Mouse (Mus musculus) common myeloid progenitor, adult 5-6 weeks (primary cell): ENCODE results near the gene Gucy2c. TPM values are rescaled to one million over a fixed set of nuclear protein-coding genes. Genes with fewer than 3 reads are reported as not detected.

Source experiments
- ATAC-seq: replicated peaks from 2 replicates; pipeline ENCODE4 v1.8.0; 2016; ENCODE audit warnings: low read depth, mild to moderate bottlenecking, moderate TSS enrichment, inconsistent platforms; ENCODE audit not compliant: poor library complexity, severe bottlenecking
- total RNA-seq: library from RNA; stranded (forward); fragments of 200-1000, 187-1606 nt; gene quantifications from 2 replicates; pipeline ENCODE4 v1.2.3, GENCODE M21; 2017

Gucy2c gene
- total RNA-seq, 1 experiment from 2014 or later = 0.37 TPM

DNA sequence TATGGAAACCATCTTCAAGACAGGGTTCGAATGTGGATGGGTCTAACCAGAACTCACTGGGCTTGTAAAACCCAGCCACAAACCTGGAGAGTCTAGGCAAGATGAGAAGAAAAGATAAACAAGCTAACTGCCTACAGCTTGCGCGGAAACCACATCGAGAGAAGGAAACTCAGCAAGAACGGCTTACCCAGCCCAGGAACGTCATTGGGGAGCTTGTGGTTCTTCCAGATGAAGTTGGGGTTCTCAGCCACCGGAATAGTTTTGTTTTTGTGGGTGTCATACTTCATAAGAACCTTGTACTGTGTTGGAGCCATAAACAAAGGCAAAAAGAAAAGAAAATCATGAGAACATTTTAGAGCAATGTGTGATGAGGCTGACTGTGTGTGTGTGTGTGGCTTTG, 37.8 kb downstream of the Gucy2c start:
- peak; percentile 56 for ATAC-seq

DNA sequence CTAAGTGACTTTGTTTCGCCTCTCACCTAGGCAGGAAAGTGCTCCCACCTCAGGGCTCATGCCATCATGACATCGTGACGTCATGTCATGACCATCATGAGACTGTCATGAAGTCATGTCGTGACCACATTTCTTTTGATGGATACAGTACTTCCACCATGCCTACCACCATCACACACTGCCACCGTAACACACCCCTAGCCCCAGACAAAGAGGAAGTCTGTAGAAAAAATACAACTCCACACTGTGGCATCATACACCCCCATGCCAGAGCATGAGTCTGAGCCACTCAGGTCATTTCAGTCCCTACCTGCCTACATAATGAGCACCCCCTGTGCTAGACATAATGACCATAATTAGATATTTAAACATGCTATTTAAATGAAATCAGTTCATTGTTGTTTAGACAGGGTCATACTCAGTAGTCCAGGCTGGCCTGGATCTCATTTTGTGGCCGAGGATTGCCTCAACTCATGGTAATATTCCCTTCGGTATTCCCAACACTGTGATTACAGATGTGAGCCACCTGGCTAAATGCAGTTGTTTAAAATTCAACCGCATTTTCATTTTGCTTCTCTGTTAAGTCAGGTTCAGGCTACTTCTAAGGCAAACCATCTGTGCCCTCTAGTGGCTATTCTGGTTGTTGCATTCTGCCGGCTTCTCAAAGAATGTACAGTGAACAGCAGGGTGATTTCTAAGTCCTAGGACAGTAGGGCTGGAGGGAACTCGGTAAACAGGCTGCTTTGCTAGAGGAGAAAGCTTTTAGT, 39.0 kb downstream of the Gucy2c start:
- ATAC-seq = peak; percentile 82

DNA sequence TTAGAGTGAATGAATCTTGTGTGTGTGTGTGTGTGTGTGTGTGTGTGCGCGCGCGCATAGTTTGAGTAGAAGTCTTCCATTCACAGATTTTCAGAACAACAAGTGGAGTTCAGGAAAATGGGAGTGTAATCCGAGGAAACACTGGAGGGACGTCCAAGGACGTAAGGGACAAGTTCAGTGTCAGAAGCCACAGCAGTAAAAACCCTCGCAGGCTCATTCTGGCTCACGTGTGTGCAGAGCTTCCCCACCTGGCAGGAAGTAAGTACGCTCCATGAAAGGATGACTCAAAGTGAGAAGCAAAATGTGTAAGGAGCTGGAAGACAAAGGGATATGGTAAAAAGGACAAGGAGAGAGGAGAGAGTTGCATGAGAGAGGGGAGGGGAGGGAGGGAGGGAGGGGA, 40.3 kb downstream of the Gucy2c start:
- ATAC-seq = no peak

DNA sequence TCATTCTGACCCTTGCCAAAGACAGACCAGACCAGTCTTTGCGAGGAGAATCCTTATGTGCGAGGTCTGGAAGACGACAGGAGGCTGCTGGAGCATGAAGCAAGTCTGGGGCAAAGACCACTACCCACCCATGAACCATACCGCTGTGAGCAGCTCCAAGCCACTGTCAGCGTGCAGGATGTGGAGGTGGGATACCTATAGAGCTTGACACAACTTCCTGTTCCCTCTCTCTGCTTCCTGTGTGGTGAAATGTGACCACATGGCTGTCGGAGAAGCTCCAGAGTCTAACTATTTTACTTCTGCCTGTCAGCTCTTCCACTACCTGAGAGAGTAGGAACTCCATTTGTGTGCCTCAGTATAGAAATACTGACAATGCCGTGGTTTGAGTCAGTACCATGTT, 45.8 kb downstream of the Gucy2c start:
- ATAC-seq = peak; percentile 94

DNA sequence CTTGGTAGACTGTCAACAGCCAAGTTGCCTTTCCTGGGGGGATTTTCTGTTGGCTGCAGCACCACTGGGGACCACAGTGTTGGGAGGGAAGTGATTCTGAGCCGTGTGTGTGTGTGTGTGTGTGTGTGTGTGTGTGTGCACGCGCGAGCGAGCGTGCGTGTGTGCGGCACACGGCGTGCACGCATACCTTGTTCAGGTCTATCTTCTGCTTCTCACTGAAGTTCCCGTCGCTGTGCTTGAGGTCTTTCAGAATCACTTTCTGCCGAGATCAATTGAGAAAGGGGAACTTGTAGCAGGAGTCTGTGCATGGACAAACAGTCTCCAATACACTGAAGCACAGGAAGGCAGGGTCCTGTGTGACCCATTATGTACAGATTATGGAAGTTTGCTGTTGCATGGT, 53.4 kb downstream of the Gucy2c start:
- ATAC-seq = peak; percentile 84

DNA sequence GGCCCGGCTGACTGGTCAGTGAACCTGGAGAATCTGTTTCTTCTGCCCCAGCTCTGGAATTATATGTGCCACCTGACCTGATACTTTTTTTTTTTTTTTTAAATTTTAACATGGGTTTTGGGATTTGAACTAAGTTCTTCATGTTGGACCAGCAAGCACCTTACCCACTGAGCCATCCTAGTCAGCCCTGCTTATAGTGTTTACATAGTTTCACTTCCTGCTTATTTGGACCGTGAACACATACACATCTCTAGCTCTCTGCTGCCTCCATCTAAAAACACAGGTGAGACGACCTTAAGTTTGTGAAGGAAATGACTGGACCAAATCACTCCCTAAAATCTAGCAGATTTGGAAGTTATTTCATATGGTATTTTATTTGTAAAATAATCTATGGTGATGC, 58.4 kb downstream of the Gucy2c start:
- ATAC-seq = no peak

DNA sequence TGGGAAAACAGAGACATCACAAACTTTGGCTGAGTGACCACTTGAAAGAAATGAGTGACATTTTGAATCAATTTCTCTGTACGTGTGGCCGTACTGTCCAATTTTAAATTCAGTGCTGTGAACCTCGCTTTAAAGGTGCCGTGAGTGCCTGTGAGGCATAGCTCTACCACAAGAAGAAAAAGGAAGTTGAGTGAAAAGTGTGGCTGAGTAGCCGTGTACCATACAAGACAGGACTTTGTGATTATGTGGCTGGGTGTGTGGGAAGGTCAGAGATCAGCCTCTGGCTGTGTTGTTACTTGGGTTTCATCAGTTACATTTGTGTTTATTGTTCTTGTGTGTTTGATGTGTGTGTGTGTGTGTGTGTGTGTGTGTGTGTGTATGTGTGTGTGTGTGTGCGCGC, 59.0 kb downstream of the Gucy2c start:
- ATAC-seq = peak; percentile 50

DNA sequence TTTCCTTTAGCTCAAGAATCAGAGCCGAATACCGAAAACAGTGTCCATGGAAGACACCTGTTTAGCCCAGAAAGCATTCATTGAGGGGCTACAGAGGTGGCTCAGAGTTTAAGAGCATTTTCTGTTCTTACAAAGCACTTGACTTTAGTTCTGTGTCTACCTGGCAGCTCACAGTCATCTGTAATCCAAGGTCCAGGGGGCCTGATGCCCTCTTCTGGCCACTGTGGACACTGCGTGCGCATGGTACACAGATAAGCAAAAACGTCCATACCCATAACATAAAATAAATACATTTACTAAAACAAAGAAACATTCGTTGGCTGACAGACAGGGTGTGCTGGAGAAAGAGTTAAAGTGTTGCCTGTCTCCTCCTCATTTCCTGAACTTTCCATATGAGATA, 59.6 kb downstream of the Gucy2c start:
- peak; percentile 75 for ATAC-seq

DNA sequence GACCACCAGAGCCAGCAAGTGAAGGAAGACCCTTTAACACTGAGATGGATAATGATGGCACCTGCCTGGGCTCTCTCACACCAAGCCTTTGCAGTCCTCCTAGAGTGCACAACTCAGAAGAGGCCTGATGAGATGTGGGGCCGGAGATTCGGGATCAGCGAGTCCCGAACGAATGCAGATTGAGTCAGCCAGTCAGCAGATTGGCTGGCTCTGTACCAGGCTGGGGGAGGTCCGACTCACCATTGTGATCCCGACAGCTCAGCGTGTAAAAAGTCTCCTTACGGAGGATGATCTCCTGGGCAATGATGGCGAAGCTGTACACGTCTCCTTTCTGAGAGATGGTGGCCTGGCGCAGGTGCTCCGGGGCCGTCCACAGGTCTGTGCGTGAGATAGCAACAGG, 61.1 kb downstream of the Gucy2c start:
- ATAC-seq = no peak

DNA sequence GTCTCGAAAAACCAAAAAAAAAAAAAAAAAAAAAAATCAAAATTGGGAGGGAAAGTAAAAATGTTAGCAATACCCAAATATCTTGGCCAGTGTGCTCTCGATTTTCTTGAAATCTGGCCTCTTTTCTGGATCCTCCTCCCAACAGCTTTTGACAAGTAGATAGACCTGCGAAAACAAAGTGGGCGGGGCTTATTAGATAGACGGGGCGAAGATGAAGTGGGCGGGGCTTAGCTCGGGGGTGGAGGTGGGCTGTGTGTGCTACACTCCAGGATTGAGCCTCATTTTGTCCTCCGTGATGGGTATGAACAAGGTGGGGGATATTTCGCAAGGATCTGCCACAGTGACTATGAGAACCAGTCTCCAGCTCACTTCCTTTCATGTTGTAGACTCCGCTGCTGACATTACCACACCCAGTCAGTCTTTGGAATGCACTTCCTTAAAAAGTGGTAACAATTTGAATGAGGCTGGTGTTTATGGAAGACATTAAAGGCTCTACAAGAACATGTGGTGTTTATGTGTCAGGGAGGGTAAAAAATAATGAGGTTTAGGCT, 65.6 kb downstream of the Gucy2c start:
- peak; percentile 78 for ATAC-seq

DNA sequence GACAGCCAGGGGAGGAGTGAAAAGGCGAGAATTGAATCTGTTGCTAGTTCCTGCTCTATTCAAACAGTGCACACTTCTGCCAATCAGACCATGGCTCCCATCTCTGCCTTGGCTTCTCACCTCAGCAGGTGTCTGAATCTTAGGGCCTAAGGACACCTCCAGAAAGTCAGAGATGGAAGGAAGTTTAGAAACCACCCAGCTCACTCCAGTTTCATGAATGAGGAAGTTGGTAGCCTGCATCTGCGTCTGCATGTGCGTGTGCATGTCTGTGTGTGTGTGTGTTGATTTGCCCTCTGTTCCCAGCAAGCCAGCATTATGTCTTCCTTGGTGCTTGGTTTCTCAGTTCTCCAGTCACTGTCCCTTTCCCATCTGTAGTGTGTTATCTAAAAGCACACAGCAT, 67.5 kb downstream of the Gucy2c start:
- peak; percentile 57 for ATAC-seq

DNA sequence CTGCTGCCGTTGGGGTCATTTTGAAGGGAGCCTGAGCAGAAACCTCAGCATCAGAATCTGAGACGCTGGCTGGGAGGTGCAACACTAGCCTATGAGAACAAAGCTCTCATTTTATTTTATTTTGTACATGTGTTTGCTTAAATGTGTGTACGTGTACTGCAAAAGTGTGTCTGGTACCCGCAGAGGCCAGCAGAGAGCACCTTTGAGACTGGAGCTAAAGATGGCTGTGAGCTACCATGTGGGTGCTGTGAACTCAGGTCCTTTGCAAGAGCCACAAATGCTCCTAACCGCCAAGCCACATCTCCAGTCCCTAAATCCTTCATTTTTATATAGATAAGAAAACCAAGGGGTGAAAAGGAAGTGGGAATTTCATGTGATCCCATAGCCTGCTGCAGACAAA, 71.2 kb downstream of the Gucy2c start:
- no peak for ATAC-seq

DNA sequence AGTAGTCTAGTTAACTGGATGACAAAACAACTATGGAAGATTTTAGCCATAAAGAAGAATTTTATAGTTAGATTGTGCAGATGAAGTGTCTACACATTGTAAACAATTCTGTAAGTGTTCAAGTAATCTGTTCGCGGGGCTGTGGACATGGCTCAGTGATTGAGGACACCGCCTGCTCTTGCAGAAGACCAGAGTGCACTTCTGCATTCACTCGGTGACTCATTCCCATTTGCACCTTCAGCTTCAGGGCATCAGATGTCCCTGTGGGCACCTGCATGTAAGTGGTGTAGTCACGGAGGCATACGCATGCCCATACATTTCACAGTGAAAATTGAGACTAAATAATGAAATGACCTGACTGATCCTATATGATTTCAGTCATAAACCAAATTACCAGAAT, 73.0 kb downstream of the Gucy2c start:
- ATAC-seq = no peak

DNA sequence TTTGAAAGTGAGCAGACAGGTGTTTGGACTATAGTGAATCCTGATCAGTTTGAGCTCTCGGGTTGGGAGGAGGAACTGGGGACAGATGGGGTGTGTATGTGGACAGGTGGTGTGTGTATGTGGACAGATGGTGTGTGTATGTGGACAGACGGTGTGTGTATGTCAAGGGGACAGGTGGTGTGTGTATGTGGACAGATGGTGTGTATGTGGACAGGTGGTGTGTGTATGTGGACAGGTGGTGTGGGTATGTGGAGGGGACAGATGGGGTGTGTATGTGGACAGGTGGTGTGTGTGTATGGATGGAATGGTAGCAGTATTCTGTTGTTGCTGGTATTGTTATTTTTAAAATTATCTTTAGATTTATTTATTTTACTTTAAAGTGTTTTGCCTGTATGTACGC, 79.7 kb downstream of the Gucy2c start:
- ATAC-seq = no peak

DNA sequence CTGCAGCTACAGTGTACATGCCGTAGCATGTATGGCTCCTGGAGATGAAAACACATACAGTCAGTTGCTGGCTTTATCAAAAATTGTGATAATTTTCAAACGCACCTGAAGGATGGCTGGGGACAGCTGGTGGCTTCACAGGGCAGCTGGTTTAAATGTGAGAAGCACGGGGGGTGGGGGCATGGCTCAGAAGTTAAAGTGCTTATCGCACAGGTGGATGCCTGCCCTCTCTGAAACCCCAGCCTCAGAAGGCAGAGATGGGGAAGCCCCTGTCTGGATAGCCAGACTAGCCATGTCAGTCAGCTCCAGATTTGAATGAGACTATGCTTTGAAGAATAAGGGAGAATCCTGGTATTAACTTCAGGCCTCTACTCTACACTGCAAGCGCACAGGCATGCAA, 80.4 kb downstream of the Gucy2c start:
- no peak for ATAC-seq

DNA sequence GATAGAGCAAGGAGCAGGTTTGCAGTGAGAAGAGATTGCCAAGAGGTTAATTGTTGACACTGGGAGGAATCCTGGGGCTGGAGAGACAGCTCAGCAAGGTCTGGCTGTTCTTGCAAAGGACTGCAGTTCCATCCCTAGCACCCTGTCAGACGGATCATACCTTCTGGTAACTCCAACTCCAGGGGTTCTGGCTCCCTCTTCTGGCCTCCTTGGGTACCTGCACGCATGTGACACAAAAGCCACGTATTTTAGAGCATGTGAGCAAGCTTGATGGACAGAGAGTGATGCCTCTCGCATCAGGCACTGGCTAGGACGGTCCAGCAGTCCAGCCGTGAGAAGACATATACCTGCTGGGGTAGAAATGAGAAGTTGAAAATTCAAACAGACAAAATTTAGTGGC, 90.3 kb downstream of the Gucy2c start:
- ATAC-seq = no peak

DNA sequence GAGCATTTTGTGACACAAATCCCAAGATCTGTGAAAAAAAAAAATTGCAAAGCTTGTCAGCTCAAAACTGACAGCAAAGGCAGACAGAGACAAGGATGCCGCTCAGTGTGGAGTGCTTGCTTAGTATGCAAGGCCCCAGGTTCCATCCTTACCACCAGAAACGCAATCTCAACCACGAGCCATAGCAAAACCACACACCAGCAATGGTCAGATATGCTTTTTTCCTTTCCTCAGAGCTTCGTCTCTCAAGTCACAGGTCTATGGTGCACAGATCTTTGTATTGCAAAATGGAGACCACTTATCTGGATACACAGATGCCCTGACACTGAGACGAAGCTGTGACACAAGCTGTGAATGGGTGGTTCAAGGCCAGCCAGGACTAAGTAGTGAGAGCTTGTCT, 91.0 kb downstream of the Gucy2c start:
- peak; percentile 27 for ATAC-seq

DNA sequence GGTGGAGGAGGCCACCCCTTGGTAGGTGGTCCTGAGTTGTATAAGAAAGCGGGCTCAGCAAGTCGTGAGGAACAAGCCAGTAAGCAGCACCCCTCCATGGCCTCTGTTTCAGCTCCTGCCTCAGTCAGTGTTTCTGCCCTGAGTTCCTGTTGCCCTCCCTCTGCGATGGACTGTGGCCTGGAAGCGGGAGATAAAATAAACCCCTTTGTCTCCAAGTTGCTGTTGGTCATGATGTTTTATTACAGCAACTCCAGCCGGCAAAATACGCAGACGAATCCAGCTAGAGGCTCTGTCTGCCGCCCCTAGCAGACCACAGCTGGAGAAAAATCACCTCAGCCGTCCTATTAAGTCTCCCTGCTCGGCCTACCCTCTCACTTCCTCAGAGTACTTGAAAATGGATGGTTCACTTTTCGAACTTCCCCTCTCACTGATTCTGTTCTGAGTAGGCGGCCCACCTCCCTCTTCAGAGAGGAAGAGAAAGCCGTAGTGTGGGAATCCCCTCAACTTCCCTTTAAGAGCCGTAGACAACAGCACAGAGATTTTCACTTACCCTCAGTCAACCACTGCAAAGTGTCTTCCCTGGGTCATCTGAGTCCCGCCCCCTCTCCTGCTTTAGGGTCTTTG, 91.7 kb downstream of the Gucy2c start:
- ATAC-seq = peak; percentile 94

DNA sequence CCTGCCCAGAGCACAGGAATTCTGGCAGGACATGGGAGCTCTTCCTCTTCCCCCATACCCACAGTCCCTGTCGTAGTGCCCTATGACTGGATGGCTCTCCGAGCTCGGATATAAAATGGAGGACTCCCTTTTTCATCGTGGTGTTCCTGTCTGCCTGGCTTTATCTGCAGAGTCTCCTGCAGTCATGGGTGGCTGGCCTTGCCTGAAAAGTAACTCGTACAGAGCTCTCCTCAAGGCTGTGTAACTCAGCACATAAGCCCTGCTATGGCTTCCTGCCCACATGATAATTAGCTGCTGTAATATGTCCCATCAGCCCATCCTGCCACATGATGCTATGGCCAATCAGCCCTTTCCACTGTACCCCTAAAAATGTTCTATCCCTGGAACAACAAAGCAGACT, 96.1 kb downstream of the Gucy2c start:
- no peak for ATAC-seq

DNA sequence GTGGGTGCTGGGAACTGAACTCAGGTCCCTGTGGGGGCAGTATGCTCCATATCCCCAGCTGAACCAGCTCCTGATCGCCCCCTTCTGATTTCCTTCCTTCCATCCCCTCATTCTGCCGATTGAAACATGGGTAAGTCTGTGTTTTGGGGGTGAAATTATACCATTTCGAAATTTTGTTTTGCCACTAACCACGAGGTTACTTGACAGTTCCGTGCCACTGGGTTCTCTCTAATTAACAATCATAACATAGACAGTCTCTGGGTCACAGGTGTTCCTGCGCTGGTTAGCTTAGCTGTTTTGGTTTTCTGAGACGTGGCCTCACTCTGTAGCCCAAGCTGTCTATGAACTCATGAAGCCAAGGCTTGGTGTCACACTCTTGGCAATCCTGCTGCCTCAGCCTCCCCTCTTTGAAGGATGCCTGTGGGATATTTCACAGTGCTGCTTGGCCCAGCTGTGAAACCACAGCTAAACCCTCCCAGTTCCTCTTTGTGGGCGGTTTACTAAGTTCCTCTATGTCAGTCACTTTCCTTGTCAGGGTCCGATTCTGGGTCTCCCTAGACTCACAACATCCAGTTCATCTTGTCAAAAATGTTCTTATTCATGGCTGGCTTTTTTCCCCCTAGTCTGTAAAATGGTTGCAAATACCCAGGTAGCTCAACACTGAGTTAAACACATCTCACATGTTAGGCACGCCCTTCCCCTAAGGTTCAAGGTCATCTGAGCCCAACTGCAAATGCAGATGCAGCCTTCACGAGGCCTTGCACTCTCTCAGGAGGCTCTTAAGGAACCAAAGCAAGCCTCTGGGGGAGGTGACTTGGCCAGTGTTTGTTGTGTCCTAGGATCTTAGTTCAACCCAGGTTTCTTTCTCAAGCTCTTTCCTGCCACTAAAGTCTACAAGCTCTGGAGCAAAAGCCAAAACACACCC, 97.9 kb downstream of the Gucy2c start:
- ATAC-seq = peak; percentile 97

DNA sequence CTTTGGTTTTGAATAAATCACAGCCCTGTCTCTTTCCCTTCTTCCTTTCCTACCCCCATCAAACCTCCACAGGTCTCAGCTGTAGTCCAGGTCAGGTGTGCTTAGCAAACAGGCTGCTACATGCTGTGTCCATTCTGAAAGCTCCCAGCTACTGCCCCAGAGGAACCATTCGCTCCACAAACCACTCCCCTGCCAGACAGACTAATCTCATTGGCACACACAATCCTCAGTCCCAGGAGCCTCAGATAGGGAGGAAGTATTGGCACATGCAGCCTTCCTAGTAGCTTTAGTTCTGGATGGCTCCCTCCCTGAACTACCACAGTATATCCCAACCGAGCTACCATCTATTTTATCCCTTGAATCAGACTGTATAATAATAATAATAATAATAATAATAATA, 102.2 kb downstream of the Gucy2c start:
- no peak for ATAC-seq
